Mouse (Mus musculus): Measurements from ENCODE around the gene Dpp9.

- TF ChIP-seq CTCF (IDR thresholded peaks at IDR 0.05; ENCODE audit: borderline replicate concordance, extremely low read depth, insufficient read depth, insufficient read length) (no peak), POLR2A (IDR thresholded peaks at IDR 0.05; ENCODE audit: borderline replicate concordance, extremely low read depth, insufficient read depth, insufficient read length, poor library complexity, severe bottlenecking) (no peak)
Observed at GRCm38 (mm10) chr17:56148790-56149618, 69.7 kb downstream of the Dpp9 start.

Data from brain, embryonic 14.5 days (tissue).